Mouse (Mus musculus) stomach, postnatal 0 days (tissue): ENCODE measurements around the gene 4930519P11Rik.

ENCODE experiments used
- CTCF ChIP-seq: IDR thresholded peaks from 2 replicates; pipeline ENCODE4 v1.5.1; 2016; ENCODE audit warnings: antibody characterized with exemption, low read depth, mild to moderate bottlenecking, moderate library complexity
- EP300 ChIP-seq: optimal IDR thresholded peaks from 2 replicates; pipeline ENCODE3; 2016; ENCODE audit warnings: antibody characterized with exemption

DNA sequence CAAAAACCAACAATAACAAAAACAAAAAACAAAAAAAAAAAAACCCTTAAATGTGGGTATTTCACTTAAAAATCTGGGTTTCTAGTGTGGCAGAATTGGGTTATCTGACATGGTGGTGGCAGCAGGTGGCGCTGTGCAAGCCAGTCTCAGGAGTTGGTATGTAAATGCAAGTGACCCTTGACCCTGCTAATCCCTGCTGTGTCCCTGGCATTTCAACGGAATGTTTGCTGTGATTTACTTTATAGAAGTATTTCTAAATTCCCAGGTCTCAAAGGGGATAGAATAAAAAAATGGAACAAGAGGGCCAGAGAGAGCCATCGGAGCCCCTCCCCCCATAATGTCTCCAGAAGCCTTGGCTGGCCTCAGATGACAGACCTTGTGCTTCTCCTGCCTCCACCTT, 34.8 kb upstream of the 4930519P11Rik start:
- TF ChIP-seq CTCF (peak; percentile 74), EP300 (no peak)
